Mouse (Mus musculus) induced T-regulatory cell, adult 2 months (primary cell): ENCODE measurements around the gene Gm10228.
A peak's percentile ranks its signal among the peaks of the same experiment; 100 is the strongest.
"Not testable (repeated sequence)": the region's sequence is repeated elsewhere in the genome, so short reads cannot be mapped to it uniquely, and the experiment has no call there.

Experiments used
- DNase-seq: peaks from one replicate; pipeline ENCODE4 v3.0.0-alpha.2; 2012; ENCODE audit warnings: low read depth

Gene Gm10228

DNA sequence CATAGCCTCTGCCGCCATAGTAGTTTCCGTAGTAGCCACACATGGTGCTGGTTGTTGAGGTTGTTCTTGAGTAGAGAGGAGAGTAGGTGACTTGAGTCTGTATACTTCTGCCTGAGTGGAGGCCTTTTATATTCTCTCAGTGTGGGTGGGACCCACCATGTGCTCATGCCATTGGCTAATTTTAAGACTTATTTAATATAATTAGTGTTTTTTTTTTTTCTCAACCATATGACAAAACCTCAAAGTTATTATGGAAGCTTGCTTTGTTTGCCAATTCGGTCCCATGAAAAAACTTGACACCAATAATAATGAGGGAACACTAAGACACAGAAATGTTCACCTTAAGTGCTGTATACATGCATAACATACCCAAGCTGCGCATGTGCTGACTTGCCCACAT lies at the start of gene Gm10228:
Gene Gm10228 (minus strand): TSS at position 101 of the 400 bp plus-strand sequence.
- not testable (repeated sequence) for DNase-seq

DNA sequence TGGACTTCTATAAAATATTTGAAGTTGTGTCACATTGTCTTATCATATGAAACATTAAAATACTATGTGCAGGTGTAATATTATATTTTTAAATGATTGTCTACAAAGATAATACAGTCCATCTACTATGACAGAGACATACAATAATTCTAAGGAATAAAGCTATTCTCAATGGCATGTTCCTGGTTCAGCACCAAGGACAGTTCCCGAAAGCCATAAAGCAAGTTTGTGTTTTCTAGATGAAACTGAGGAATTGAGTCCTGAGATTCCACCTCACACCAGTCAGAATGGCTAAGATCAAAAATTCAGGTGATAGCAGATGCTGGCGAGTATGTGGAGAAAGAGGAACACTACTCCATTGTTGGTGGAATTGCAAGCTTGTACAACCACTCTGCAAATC lies 29.8 kb upstream of the Gm10228 start:
- peak; percentile 1 for DNase-seq

GRCm38 (mm10) chr16:89063902-89064301 lies 22.6 kb upstream of the Gm10228 start, which contains the start of gene 1110025L11Rik:
Gene 1110025L11Rik, minus strand, starts transcription at chr16:89064002.
- not testable (repeated sequence) for DNase-seq

- DNase-seq = no peak
Measured at GRCm38 (mm10) chr16:89047783-89048182, 6.5 kb upstream of the Gm10228 start, which contains the start of gene Krtap6-5. Gene Krtap6-5, minus strand, starts transcription at chr16:89047883.

DNA sequence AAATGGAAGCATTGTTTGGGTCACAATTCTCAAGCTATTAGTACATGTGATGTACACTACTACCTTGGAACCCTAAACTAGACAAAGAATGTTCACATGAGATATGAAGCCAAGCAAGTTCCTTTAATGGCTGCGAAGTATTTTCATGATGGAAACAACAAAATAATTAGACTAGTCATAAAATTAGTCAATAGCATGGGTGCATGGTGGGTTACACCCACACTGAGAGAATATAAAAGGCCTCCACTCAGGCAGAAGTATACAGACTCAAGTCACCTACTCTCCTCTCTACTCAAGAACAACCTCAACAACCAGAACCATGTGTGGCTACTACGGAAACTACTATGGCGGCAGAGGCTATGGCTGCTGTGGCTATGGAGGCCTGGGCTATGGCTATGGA lies 9.9 kb downstream of the Gm10228 start, which contains the start of gene Krtap6-1:
Gene Krtap6-1 (plus strand): TSS at position 301 of the 400 bp plus-strand sequence.
- DNase-seq = not testable (repeated sequence)

DNA sequence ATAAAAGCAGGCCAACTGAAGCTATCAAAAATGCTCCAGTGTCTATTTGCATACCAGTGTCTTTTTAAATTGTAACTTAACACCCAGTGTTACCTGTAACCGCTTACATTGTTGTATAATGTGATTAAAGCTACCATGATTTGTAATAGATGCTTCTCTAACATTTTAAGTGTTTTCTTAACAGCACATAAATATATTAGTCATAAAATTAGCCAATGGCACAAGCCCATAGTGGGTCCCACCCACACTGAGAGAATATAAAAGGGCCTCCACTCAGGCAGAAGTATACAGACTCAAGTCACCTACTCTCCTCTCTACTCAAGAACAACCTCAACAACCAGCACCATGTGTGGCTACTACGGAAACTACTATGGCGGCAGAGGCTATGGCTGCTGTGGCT lies 26.3 kb downstream of the Gm10228 start, which contains the start of gene Gm10229:
Gene Gm10229 (plus strand): TSS at position 301 of the 400 bp plus-strand sequence.
- not testable (repeated sequence) for DNase-seq

DNA sequence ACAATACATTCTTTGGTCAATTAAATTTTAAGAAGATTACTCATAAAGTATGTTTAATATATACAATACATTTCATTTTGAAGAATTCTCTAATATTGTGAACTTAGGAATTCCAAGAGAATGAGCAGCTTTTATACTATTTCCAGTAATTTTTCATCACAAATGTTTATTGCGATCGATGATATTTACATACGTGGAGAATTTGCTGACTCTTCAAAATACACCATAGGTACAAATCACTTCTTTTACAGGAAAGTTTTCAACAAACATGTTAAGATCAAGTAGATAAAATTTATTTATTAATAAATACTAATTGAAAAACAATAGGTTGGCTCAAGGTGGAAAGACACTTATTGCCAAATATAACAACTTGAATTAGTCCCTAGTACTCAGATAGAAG lies 27.3 kb downstream of the Gm10228 start:
- DNase-seq = no peak

DNA sequence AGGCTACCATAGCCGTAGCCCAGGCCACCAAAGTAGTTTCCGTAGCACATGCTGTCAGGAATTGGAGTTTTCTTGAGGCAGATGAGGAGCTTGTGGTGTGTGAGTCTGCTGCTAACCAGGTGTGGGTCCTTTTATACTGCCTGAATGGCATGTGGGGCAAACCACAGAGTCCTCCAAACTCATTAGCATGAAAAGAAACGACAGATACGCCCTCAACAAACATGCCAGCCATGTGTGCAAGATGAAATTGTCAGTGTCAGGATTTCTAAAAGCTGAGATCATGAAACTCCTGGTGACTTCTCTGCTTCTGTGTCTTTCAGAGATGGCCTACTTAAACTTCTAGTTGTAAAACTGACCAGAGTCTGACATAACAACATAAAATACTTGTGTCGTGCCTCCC lies 30.6 kb downstream of the Gm10228 start, which contains the start of gene Krtap22-2:
Gene Krtap22-2 (minus strand): TSS at position 101 of the 400 bp plus-strand sequence.
- DNase-seq = no peak
